Mouse (Mus musculus) midbrain, embryonic 13.5 days (tissue): Measurements from ENCODE around the gene Mob2. TPM values are rescaled to one million over a fixed set of nuclear protein-coding genes. Genes with fewer than 3 reads are reported as not detected.

ENCODE experiments used
- ATAC-seq: fragments of 200-750 bp; cut with Nextera tagmentation; 2 replicates; pipeline ENCODE4 v1.8.0; 2017; ENCODE audit warnings: mild to moderate bottlenecking, moderate TSS enrichment, moderate library complexity
- H3K27ac ChIP-seq: fragments of 300-500 bp; sonication (generic); 2 replicates; pipeline ENCODE4 v1.5.1; 2015; ENCODE audit warnings: inconsistent platforms, mild to moderate bottlenecking, moderate library complexity
- H3K27me3 ChIP-seq: fragments of 300-500 bp; sonication (generic); 2 replicates; pipeline ENCODE4 v1.6.1; 2015; ENCODE audit warnings: mild to moderate bottlenecking, inconsistent platforms
- H3K36me3 ChIP-seq: fragments of 300-500 bp; sonication (generic); 2 replicates; pipeline ENCODE4 v1.6.1; 2015; ENCODE audit warnings: mild to moderate bottlenecking, inconsistent platforms
- H3K4me1 ChIP-seq: fragments of 300-500 bp; sonication (generic); replicated peaks from 2 replicates; pipeline ENCODE4 v1.6.1; 2015; ENCODE audit warnings: inconsistent platforms
- H3K4me2 ChIP-seq: fragments of 300-500 bp; sonication (generic); replicated peaks from 2 replicates; pipeline ENCODE4 v1.6.1; 2015; ENCODE audit warnings: moderate library complexity, mild to moderate bottlenecking, inconsistent platforms
- H3K4me3 ChIP-seq: fragments of 300-500 bp; sonication (generic); replicated peaks from 2 replicates; pipeline ENCODE4 v1.5.1; 2015; ENCODE audit warnings: mild to moderate bottlenecking, inconsistent platforms
- H3K9ac ChIP-seq: fragments of 300-500 bp; sonication (generic); replicated peaks from 2 replicates; pipeline ENCODE4 v1.6.1; 2015; ENCODE audit warnings: mild to moderate bottlenecking, inconsistent platforms
- H3K9me3 ChIP-seq: fragments of 300-500 bp; sonication (generic); 2 replicates; pipeline ENCODE4 v1.6.1; 2016; ENCODE audit warnings: mild to moderate bottlenecking, inconsistent platforms
- WGBS: fragments of 180-500 bp; shearing (Covaris S2); methylation state at CpG from one replicate; pipeline ENCODE4 v1.1.7; 2015; 5-methylcytosine and 5-hydroxymethylcytosine counted together
- polyA plus RNA-seq: library from polyadenylated mRNA; unstranded; fragments of >200 nt; fragmentation: Nextera tagmentation; extraction: Ambion mirVana; gene quantifications from 2 replicates; pipeline ENCODE4 v1.2.1, GENCODE M21; 2015

Mob2 gene
- polyA plus RNA-seq, 1 experiment from 2014 or later: 56.9 TPM

GRCm38 (mm10) chr7:142001597-142002340 is 59.1 kb downstream of the Mob2 start:
- WGBS: 80% methylated on average over 22 of the region's 22 CpGs

DNA sequence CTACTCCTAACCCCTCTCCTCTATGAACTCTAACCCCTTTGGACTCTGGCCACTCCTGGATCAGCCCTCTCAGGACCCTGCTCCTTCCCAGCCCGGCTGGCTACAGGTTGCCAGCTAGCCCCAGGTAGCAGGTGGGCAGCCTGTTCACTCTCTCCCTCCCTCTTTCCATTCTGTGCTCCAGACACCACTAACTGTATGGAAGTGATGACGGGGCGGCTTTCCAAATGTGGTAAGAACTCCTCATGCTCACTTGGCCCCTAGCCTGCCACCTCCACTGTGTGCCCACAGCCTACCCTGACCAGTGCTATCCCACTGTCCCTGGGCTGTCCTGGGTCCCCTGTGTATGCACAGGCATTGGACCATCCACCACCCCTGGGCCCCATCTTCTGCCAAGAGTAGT is 60.2 kb downstream of the Mob2 start:
- no peak for ATAC-seq
- no peaks in the 10 kb centered on the region for H3K9me3 ChIP-seq
- H3K4me2 ChIP-seq: no peak overlapping the region
- H3K27ac ChIP-seq: no peak overlapping the region
- H3K36me3 ChIP-seq: peaks cover 99% of the 10 kb centered on the region
- no peak overlapping the region for H3K9ac ChIP-seq
- no peak overlapping the region for H3K4me3 ChIP-seq
- no peaks in the 10 kb centered on the region for H3K27me3 ChIP-seq
- no peaks in the 10 kb centered on the region for H3K4me1 ChIP-seq
- WGBS: 90% methylated on average over 3 of the region's 3 CpGs

More at GRCm38 (mm10) chr7:142001597-142002340, 59.1 kb downstream of the Mob2 start:
- Histone ChIP-seq H3K4me2 (no peak overlapping the region), H3K9me3 (no peaks in the 10 kb centered on the region), H3K9ac (no peak overlapping the region), H3K27me3 (no peaks in the 10 kb centered on the region), H3K36me3 (peaks cover 88% of the 10 kb centered on the region), H3K4me1 (no peaks in the 10 kb centered on the region), H3K27ac (no peak overlapping the region), H3K4me3 (no peak overlapping the region)
- ATAC-seq: peak; percentile 60

DNA sequence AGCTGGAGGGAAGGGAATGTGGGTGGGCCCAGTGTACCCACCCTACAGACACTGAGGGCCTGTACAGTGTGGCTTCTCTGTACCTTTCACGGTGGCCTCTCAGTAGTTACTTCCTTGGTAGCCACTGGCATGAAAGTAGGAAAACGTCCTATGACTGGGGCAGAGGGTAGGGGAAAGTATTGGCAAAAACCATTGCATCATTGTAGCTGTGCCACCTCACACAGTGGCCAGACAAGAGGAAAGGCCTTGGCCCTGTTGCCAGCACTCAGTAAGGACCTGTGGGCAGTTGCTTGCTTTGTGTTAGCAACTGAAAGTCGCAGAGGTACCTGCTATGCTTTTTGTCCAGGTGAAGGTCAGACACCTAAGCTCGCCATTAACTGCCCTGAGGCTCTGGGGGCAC is 66.7 kb downstream of the Mob2 start:
- H3K36me3 ChIP-seq: peaks cover 100% of the 10 kb centered on the region
- no peak overlapping the region for H3K9ac ChIP-seq

DNA sequence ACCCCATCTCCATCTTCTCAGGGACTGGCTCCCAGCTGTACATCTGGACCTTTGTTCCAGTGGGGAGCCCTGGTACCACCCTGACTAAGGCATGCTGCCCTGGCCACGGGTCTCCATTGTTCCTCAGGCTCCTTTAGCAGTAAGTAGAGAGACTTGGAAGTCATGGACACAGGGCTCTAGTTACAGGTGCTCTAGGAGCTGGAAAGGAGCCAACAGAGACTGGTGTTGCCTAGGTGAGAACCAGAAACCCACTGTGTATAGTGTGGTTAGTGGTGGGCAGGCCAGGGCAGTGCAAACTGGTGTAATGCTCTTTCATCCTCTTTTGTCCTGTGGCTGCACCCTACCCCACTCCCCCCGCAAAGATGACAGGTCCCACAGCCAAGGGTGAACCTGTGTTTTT is 69.7 kb downstream of the Mob2 start:
- no peak for ATAC-seq
- Histone ChIP-seq H3K9me3 (no peaks in the 10 kb centered on the region), H3K4me1 (no peaks in the 10 kb centered on the region), H3K4me2 (no peak overlapping the region), H3K36me3 (peaks cover 100% of the 10 kb centered on the region), H3K9ac (no peak overlapping the region), H3K27me3 (no peaks in the 10 kb centered on the region), H3K27ac (no peak overlapping the region), H3K4me3 (no peak overlapping the region)
- 88% methylated on average over 2 of the region's 2 CpGs for WGBS

More for the DNA sequence above, 66.7 kb downstream of the Mob2 start:
- Histone ChIP-seq H3K9me3 (no peaks in the 10 kb centered on the region), H3K4me2 (no peak overlapping the region), H3K4me1 (no peaks in the 10 kb centered on the region), H3K27ac (no peak overlapping the region), H3K27me3 (no peaks in the 10 kb centered on the region), H3K4me3 (no peak overlapping the region)
- WGBS: 95% methylated on average over 4 of the region's 4 CpGs
- ATAC-seq: no peak

GRCm38 (mm10) chr7:141988314-141988806 is 72.5 kb downstream of the Mob2 start:
- ATAC-seq: no peak; the same call in 1 of the 2 replicates
- Histone ChIP-seq H3K4me1 (no peaks in the 10 kb centered on the region), H3K36me3 (peaks cover 100% of the 10 kb centered on the region), H3K27ac (no peak overlapping the region), H3K9me3 (no peaks in the 10 kb centered on the region), H3K9ac (no peak overlapping the region), H3K4me3 (no peak overlapping the region), H3K4me2 (no peak overlapping the region), H3K27me3 (no peaks in the 10 kb centered on the region)
- WGBS: 92% methylated on average over 7 of the region's 7 CpGs

GRCm38 (mm10) chr7:141981237-141981636 is 79.6 kb downstream of the Mob2 start:
- no peak for ATAC-seq
- no peak overlapping the region for H3K4me3 ChIP-seq

GRCm38 (mm10) chr7:141979247-141979646 is 81.6 kb downstream of the Mob2 start:
- H3K9ac ChIP-seq: no peak overlapping the region
- peaks cover 26% of the 10 kb centered on the region for H3K36me3 ChIP-seq
- H3K4me1 ChIP-seq: peaks cover 15% of the 10 kb centered on the region
- 100% methylated on average over 4 of the region's 4 CpGs for WGBS
- H3K27me3 ChIP-seq: no peaks in the 10 kb centered on the region
- no peak overlapping the region for H3K4me2 ChIP-seq
- H3K9me3 ChIP-seq: no peaks in the 10 kb centered on the region
- ATAC-seq: no peak
- H3K27ac ChIP-seq: no peak overlapping the region
- no peak overlapping the region for H3K4me3 ChIP-seq

More at GRCm38 (mm10) chr7:141981237-141981636, 79.6 kb downstream of the Mob2 start:
- Histone ChIP-seq H3K27me3 (no peaks in the 10 kb centered on the region), H3K4me2 (no peak overlapping the region), H3K36me3 (peaks cover 46% of the 10 kb centered on the region), H3K27ac (no peak overlapping the region), H3K9ac (no peak overlapping the region), H3K9me3 (no peaks in the 10 kb centered on the region), H3K4me1 (peaks cover 15% of the 10 kb centered on the region)
- 93% methylated on average over 7 of the region's 7 CpGs for WGBS

GRCm38 (mm10) chr7:141978003-141978402 is 82.9 kb downstream of the Mob2 start:
- Histone ChIP-seq H3K4me2 (no peak overlapping the region), H3K36me3 (peaks cover 14% of the 10 kb centered on the region), H3K4me1 (peaks cover 19% of the 10 kb centered on the region), H3K9me3 (no peaks in the 10 kb centered on the region), H3K9ac (no peak overlapping the region; the same call in 1 of the 2 replicates), H3K27ac (no peak overlapping the region), H3K27me3 (no peaks in the 10 kb centered on the region), H3K4me3 (no peak overlapping the region)
- WGBS: 71% methylated on average over 6 of the region's 6 CpGs
- peak; percentile 44; the same call in 1 of the 2 replicates for ATAC-seq

- H3K9ac ChIP-seq: no peak overlapping the region
- H3K36me3 ChIP-seq: no peaks in the 10 kb centered on the region
- no peaks in the 10 kb centered on the region for H3K27me3 ChIP-seq
- ATAC-seq: no peak
- no peak overlapping the region for H3K4me2 ChIP-seq
- H3K4me1 ChIP-seq: peaks cover 54% of the 10 kb centered on the region
- H3K4me3 ChIP-seq: no peak overlapping the region
- H3K9me3 ChIP-seq: no peaks in the 10 kb centered on the region
- 0 out of 2 replicates have a peak overlapping the region, but pooled peaks have one; percentile 39 for H3K27ac ChIP-seq
- 55% methylated on average over 7 of the region's 7 CpGs for WGBS
Observed at GRCm38 (mm10) chr7:141972831-141973619, 87.8 kb downstream of the Mob2 start.

- WGBS: 94% methylated on average over 2 of the region's 2 CpGs
- Histone ChIP-seq H3K36me3 (peaks cover 5% of the 10 kb centered on the region), H3K27ac (no peak overlapping the region), H3K9me3 (no peaks in the 10 kb centered on the region), H3K4me3 (no peak overlapping the region), H3K4me1 (peaks cover 92% of the 10 kb centered on the region), H3K27me3 (no peaks in the 10 kb centered on the region), H3K9ac (no peak overlapping the region), H3K4me2 (no peak overlapping the region)
- ATAC-seq: no peak
Observed at GRCm38 (mm10) chr7:141966281-141966680, 94.6 kb downstream of the Mob2 start.

DNA sequence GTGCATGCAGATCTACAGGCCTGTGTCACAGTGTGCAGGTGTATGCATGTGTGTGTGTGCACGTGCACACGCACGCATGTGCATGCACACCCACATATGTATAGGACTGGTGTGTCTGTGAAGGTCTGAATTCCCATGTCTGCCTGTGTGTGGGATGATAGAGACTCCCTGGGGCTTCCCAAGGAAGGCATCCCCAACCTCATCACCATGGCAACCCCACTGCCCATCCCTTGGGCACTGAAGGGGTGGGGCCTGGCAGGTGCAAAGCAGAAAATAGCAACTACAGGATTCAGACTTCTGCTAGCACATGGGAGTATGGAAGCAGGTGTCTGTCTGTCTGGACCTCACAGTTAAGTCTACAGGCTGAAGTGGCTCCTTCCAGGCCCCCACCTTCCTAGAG is 98.3 kb downstream of the Mob2 start:
- no peak overlapping the region for H3K9ac ChIP-seq
- H3K4me2 ChIP-seq: peak overlapping the region; percentile 26; the same call in 1 of the 2 replicates
- ATAC-seq: peak; percentile 51
- H3K27ac ChIP-seq: no peak overlapping the region
- no peaks in the 10 kb centered on the region for H3K9me3 ChIP-seq
- peaks cover 5% of the 10 kb centered on the region for H3K36me3 ChIP-seq
- H3K4me1 ChIP-seq: peaks cover 96% of the 10 kb centered on the region
- WGBS: 95% methylated on average over 3 of the region's 3 CpGs
- H3K4me3 ChIP-seq: no peak overlapping the region
- no peaks in the 10 kb centered on the region for H3K27me3 ChIP-seq

- Histone ChIP-seq H3K4me2 (0 out of 2 replicates have a peak overlapping the region, but pooled peaks have one; percentile 5), H3K27me3 (no peaks in the 10 kb centered on the region), H3K4me3 (no peak overlapping the region), H3K9me3 (no peaks in the 10 kb centered on the region), H3K36me3 (peaks cover 5% of the 10 kb centered on the region), H3K27ac (peak overlapping the region; percentile 58), H3K4me1 (peaks cover 96% of the 10 kb centered on the region), H3K9ac (0 out of 2 replicates have a peak overlapping the region, but pooled peaks have one; percentile 28)
- 73% methylated on average over 3 of the region's 3 CpGs for WGBS
- ATAC-seq: no peak
Observed at GRCm38 (mm10) chr7:141961491-141961890, 99.4 kb downstream of the Mob2 start.
